ENCODE assay signal across 16 mouse cellular contexts in genomic region chr9:22035300-22036044, GRCm38 (mm10). TPM values are rescaled to one million over a fixed set of nuclear protein-coding genes. Genes with fewer than 3 reads are reported as not detected.
DNase-seq lines count a peak whose midpoint lies in the region; ATAC-seq lines count a peak whose summit lies in the region.
"Had no signal": no experiment of that assay in that cellular context is flagged by ENCODE, and none has a peak within 500 bp of the region (broad histone marks: within the 10 kb centered on the region; RNA-seq: fewer than 3 reads in every experiment).

No protein-coding gene starts in this region.

- ATAC-seq in limb, embryonic 15.5 days (ENCODE audit: insufficient number of reproducible peaks, low FRiP score, low TSS enrichment, low read depth): 0 out of 2 replicates have a peak, but pooled peaks have one; percentile 24
- ATAC-seq in forebrain, embryonic 11.5 days (replicated peaks; ENCODE audit: low FRiP score): peak; percentile 61
- peak; percentile 58; the same call in 1 of the 2 replicates for ATAC-seq in hindbrain, embryonic 14.5 days (ENCODE audit: low FRiP score)

- no peak for DNase-seq in limb, embryonic 10.5 days (ENCODE audit: low spot score)
- DNase-seq in forebrain, embryonic 11.5 days (ENCODE audit: low spot score): peak; percentile 66
- DNase-seq in hindbrain, embryonic 14.5 days (ENCODE audit: low spot score): no peak
- DNase-seq in retina, embryonic 14.5 days (ENCODE audit: low spot score): peak; percentile 68
- DNase-seq in kidney, postnatal 36 days: no peak
- DNase-seq in heart, postnatal 10 days: no peak
- DNase-seq: heart, postnatal 14 days; kidney, adult 2 months had no signal

- H3K27me3 ChIP-seq in limb, embryonic 15.5 days: no peaks in the 10 kb centered on the region
- H3K27me3 ChIP-seq in limb, embryonic 10.5 days (ENCODE audit: low read depth, poor library complexity, severe bottlenecking): no peaks in the 10 kb centered on the region
- no peaks in the 10 kb centered on the region for H3K27me3 ChIP-seq in forebrain, embryonic 11.5 days (ENCODE audit: control insufficient read depth, insufficient read depth, low read length)
- H3K27me3 ChIP-seq in hindbrain, embryonic 14.5 days (ENCODE audit: control insufficient read depth, insufficient read depth, low read length): no peaks in the 10 kb centered on the region
- H3K27me3 ChIP-seq: limb, embryonic 13.5 days had no signal

- intact Hi-C loops in heart, postnatal 10 days (cut with DNase I): no loop called here

- H3K36me3 ChIP-seq in limb, embryonic 15.5 days: no peaks in the 10 kb centered on the region
- H3K36me3 ChIP-seq in limb, embryonic 10.5 days: no peaks in the 10 kb centered on the region
- peaks cover 2% of the 10 kb centered on the region; the same call in 1 of the 2 replicates for H3K36me3 ChIP-seq in forebrain, embryonic 11.5 days (ENCODE audit: control insufficient read depth, insufficient read depth, low read length)
- peaks cover 64% of the 10 kb centered on the region for H3K36me3 ChIP-seq in hindbrain, embryonic 14.5 days (replicated peaks; ENCODE audit: control insufficient read depth, insufficient read depth)
- H3K36me3 ChIP-seq: limb, embryonic 13.5 days had no signal

- H3K9ac ChIP-seq in limb, embryonic 15.5 days: no peak overlapping the region
- H3K9ac ChIP-seq in forebrain, embryonic 11.5 days (ENCODE audit: low read length): no peak overlapping the region
- H3K9ac ChIP-seq in hindbrain, embryonic 14.5 days: no peak overlapping the region
- H3K9ac ChIP-seq: limb, embryonic 13.5 days had no signal

- H3K9me3 ChIP-seq in limb, embryonic 15.5 days: no peaks in the 10 kb centered on the region
- H3K9me3 ChIP-seq in limb, embryonic 10.5 days (replicated peaks): no peaks in the 10 kb centered on the region
- H3K9me3 ChIP-seq in forebrain, embryonic 11.5 days (ENCODE audit: control insufficient read depth, low read length): no peaks in the 10 kb centered on the region
- H3K9me3 ChIP-seq in hindbrain, embryonic 14.5 days (ENCODE audit: control insufficient read depth, low read length): no peaks in the 10 kb centered on the region

- no peak overlapping the region for H3K27ac ChIP-seq in limb, embryonic 15.5 days
- H3K27ac ChIP-seq in limb, embryonic 10.5 days: no peak overlapping the region
- H3K27ac ChIP-seq in forebrain, embryonic 11.5 days (ENCODE audit: low read depth, low read length): peak overlapping the region; percentile 27; the same call in 1 of the 2 replicates
- no peak overlapping the region for H3K27ac ChIP-seq in hindbrain, embryonic 14.5 days
- H3K27ac ChIP-seq: limb, embryonic 13.5 days had no signal

- H3K4me2 ChIP-seq in limb, embryonic 15.5 days: no peak overlapping the region
- H3K4me2 ChIP-seq in forebrain, embryonic 11.5 days (ENCODE audit: low read depth, low read length, severe bottlenecking): no peak overlapping the region
- no peak overlapping the region for H3K4me2 ChIP-seq in hindbrain, embryonic 14.5 days (replicated peaks)
- H3K4me2 ChIP-seq: limb, embryonic 13.5 days had no signal

- WGBS in limb, embryonic 15.5 days: 63% methylated on average over 6 of the region's 6 CpGs
- 64% methylated on average over 6 of the region's 6 CpGs for WGBS in limb, embryonic 10.5 days
- 55% methylated on average over 6 of the region's 6 CpGs for WGBS in forebrain, embryonic 11.5 days
- 19% methylated on average over 6 of the region's 6 CpGs for WGBS in hindbrain, embryonic 14.5 days

- 0 out of 2 replicates have a peak, but pooled peaks cover 2% of the 10 kb centered on the region for H3K4me1 ChIP-seq in limb, embryonic 15.5 days
- peaks cover 7% of the 10 kb centered on the region for H3K4me1 ChIP-seq in limb, embryonic 10.5 days
- peaks cover 7% of the 10 kb centered on the region; the same call in 1 of the 2 replicates for H3K4me1 ChIP-seq in forebrain, embryonic 11.5 days (replicated peaks; ENCODE audit: control insufficient read depth, insufficient read depth, low read length)
- peaks cover 13% of the 10 kb centered on the region for H3K4me1 ChIP-seq in hindbrain, embryonic 14.5 days (replicated peaks; ENCODE audit: control insufficient read depth, insufficient read depth, low read length)

- no peak overlapping the region for H3K4me3 ChIP-seq in limb, embryonic 15.5 days
- no peak overlapping the region for H3K4me3 ChIP-seq in limb, embryonic 10.5 days
- H3K4me3 ChIP-seq in forebrain, embryonic 11.5 days (ENCODE audit: low read depth, low read length): no peak overlapping the region
- no peak overlapping the region for H3K4me3 ChIP-seq in hindbrain, embryonic 14.5 days (replicated peaks; ENCODE audit: low read length)
- H3K4me3 ChIP-seq: limb, embryonic 13.5 days had no signal

RNA-seq across cellular contexts. Expression of gene Elavl3, which starts 16.4 kb away (rescaled TPM):
- polyA plus RNA-seq in limb, embryonic 15.5 days (2015; fragmentation: Nextera tagmentation; extraction: Ambion mirVana): 0.05 and 0.10 TPM in 2 replicates
- 0.06 and 0.10 TPM in 2 replicates for polyA plus RNA-seq in limb, embryonic 10.5 days (2016; fragmentation: Nextera tagmentation; extraction: Ambion mirVana)
- 53.5 and 60.0 TPM in 2 replicates for polyA plus RNA-seq in forebrain, embryonic 11.5 days (2014; fragmentation: Nextera tagmentation; extraction: Ambion mirVana)
- 129 and 130 TPM in 2 replicates for polyA plus RNA-seq in hindbrain, embryonic 14.5 days (2014; fragmentation: Nextera tagmentation; extraction: Ambion mirVana)
- total RNA-seq in heart, postnatal 10 days (2021): under 1 TPM; 0.26 to 0.47 TPM
- polyA plus RNA-seq: spleen, adult 2 months had no signal

RNA-seq across cellular contexts. Expression of gene Prkcsh, which starts 32.9 kb away (rescaled TPM):
- 111 and 117 TPM in 2 replicates for polyA plus RNA-seq in limb, embryonic 15.5 days (2015; fragmentation: Nextera tagmentation; extraction: Ambion mirVana)
- polyA plus RNA-seq in limb, embryonic 10.5 days (2016; fragmentation: Nextera tagmentation; extraction: Ambion mirVana): 111 and 113 TPM in 2 replicates
- polyA plus RNA-seq in forebrain, embryonic 11.5 days (2014; fragmentation: Nextera tagmentation; extraction: Ambion mirVana): 86.9 and 94.3 TPM in 2 replicates
- 70.1 and 73.6 TPM in 2 replicates for polyA plus RNA-seq in hindbrain, embryonic 14.5 days (2014; fragmentation: Nextera tagmentation; extraction: Ambion mirVana)
- 10 to 100 TPM; 67.7 to 73.7 TPM for total RNA-seq in heart, postnatal 10 days (2021)

RNA-seq across cellular contexts. Expression of gene Ccdc151, which starts 33.0 kb away (rescaled TPM):
- polyA plus RNA-seq in limb, embryonic 15.5 days (2015; fragmentation: Nextera tagmentation; extraction: Ambion mirVana): 0.58 and 0.65 TPM in 2 replicates
- polyA plus RNA-seq in limb, embryonic 10.5 days (2016; fragmentation: Nextera tagmentation; extraction: Ambion mirVana): 2.0 TPM in 2 replicates
- polyA plus RNA-seq in forebrain, embryonic 11.5 days (2014; fragmentation: Nextera tagmentation; extraction: Ambion mirVana): 4.2 and 6.9 TPM in 2 replicates
- 4.1 and 6.2 TPM in 2 replicates for polyA plus RNA-seq in hindbrain, embryonic 14.5 days (2014; fragmentation: Nextera tagmentation; extraction: Ambion mirVana)
- not detected for total RNA-seq in heart, postnatal 10 days (2021)
- polyA plus RNA-seq: spleen, adult 2 months had no signal

RNA-seq across cellular contexts. Expression of gene Gm49318, which starts 35.6 kb away (rescaled TPM):
- polyA plus RNA-seq in limb, embryonic 15.5 days (2015; fragmentation: Nextera tagmentation; extraction: Ambion mirVana): not detected in 2 replicates
- not detected in 2 replicates for polyA plus RNA-seq in limb, embryonic 10.5 days (2016; fragmentation: Nextera tagmentation; extraction: Ambion mirVana)
- polyA plus RNA-seq in forebrain, embryonic 11.5 days (2014; fragmentation: Nextera tagmentation; extraction: Ambion mirVana): not detected in 2 replicates
- not detected in 2 replicates for polyA plus RNA-seq in hindbrain, embryonic 14.5 days (2014; fragmentation: Nextera tagmentation; extraction: Ambion mirVana)
- under 1 TPM in 1 of 2 experiments, not detected in 1; 0.64 TPM for total RNA-seq in heart, postnatal 10 days (2021)
- total RNA-seq: adrenal gland, postnatal 4 days; heart, postnatal 14 days had no signal
- polyA plus RNA-seq: cerebellum, adult 2 months; gonadal fat pad, adult 2 months; kidney, adult 2 months; limb, embryonic 13.5 days; lung, embryonic 16.5 days; spleen, adult 2 months; testis, adult 2 months had no signal

RNA-seq across cellular contexts. Expression of gene Zfp653, which starts 35.7 kb away (rescaled TPM):
- polyA plus RNA-seq in limb, embryonic 15.5 days (2015; fragmentation: Nextera tagmentation; extraction: Ambion mirVana): 9.6 and 10.9 TPM in 2 replicates
- 11.0 TPM in 2 replicates for polyA plus RNA-seq in limb, embryonic 10.5 days (2016; fragmentation: Nextera tagmentation; extraction: Ambion mirVana)
- 10.9 and 11.8 TPM in 2 replicates for polyA plus RNA-seq in forebrain, embryonic 11.5 days (2014; fragmentation: Nextera tagmentation; extraction: Ambion mirVana)
- 12.4 and 13.3 TPM in 2 replicates for polyA plus RNA-seq in hindbrain, embryonic 14.5 days (2014; fragmentation: Nextera tagmentation; extraction: Ambion mirVana)
- 1 to 10 TPM; 5.9 to 7.3 TPM for total RNA-seq in heart, postnatal 10 days (2021)

Comparison
In these comparisons a context has a peak if more than half of its experiments do, and no peak if none do; other contexts are left out.
1. DNase-seq: peak in forebrain, embryonic 11.5 days (single experiment) and retina, embryonic 14.5 days (single experiment); none in limb, embryonic 10.5 days (single experiment), hindbrain, embryonic 14.5 days (single experiment), kidney, postnatal 36 days (0 of 2) and heart, postnatal 10 days (0 of 2).
2. RNA of gene Elavl3, which starts 16.4 kb away (polyA plus RNA-seq): 129 to 130 TPM in hindbrain, embryonic 14.5 days and 53.5 to 60.0 TPM in forebrain, embryonic 11.5 days; 0.05 to 0.10 TPM in limb, embryonic 15.5 days and 0.06 to 0.10 TPM in limb, embryonic 10.5 days; every median in the first group is over 10 times any median in the second.
3. Peak in every context shown above with its lines, with median percentiles within 50 percentile points of each other: ATAC-seq.